Mouse (Mus musculus): Measurements from ENCODE around the gene Gsdma2.

Gene Gsdma2

GRCm38 (mm10) chr11:98698849-98699640 lies 52.5 kb downstream of the Gsdma2 start:
- in situ Hi-C loops (cut with MboI, MseI) = no loop called here

GRCm38 (mm10) chr11:98699911-98700310 lies 53.4 kb downstream of the Gsdma2 start:
- in situ Hi-C loops (cut with MboI, MseI) = loop anchor here (5.0 kb wide), 1 partner anchor 77 kb away; the partner anchor contains the start of gene Nr1d1

DNA sequence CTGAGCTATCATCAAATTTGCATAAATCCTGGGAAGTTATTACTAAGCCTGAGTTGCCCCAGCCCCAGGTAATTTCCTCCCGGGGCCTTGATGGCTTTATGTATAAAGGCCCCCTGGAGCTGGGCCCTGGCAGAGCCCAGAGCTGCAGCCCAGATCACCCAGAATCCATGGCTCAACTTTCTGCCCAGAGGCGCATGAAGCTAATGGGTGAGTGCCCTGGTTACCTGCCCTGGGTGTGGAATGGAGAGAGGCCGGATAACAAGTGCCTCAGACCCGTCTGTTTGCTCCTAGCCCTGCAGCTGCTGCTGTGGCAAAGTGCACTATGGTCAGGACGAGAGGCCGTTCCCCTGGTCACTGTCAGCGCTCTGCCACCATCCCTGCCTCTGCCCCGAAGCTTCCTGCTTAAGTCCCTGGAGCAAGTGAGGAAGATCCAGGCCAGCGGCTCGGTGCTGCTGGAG lies 54.7 kb downstream of the Gsdma2 start, which contains the start of gene Csf3:
Csf3 (plus strand) TSS at position 51 of the 458 bp plus-strand sequence.
- in situ Hi-C loops (cut with MboI, MseI) = loop anchor here (5.0 kb wide), 1 partner anchor 76 kb away; the partner anchor contains the start of gene Nr1d1

GRCm38 (mm10) chr11:98702323-98702722 lies 55.8 kb downstream of the Gsdma2 start:
- in situ Hi-C loops (cut with MboI, MseI) = loop anchor here (5.0 kb wide), 1 partner anchor 75 kb away; the partner anchor contains the start of gene Nr1d1

DNA sequence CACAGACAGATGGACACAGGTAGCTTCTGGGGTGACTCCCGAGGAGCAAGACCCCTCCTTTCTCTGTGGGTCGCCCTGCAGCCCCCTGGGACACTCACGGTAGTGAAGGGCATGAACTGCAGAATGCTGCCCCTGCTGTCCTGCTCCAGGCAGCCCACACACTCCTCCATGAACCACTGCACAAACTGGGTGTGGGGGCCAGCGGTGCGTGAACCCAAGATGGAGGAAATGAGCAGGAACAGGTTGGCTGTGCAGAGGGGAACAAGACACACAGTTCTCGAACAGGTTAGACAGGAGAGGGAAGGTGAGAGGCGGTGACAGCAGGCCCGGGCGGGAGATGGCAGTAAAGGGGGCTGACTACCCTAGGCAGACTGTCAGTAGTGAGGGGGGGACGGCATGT lies 58.5 kb downstream of the Gsdma2 start:
- in situ Hi-C loops (cut with MboI, MseI) = no loop called here
